Mouse (Mus musculus): ENCODE measurements around the gene Igsf9b.

The Igsf9b gene

GRCm38 (mm10) chr9:27336962-27337636 is 38.1 kb downstream of the Igsf9b start:
- DNase-seq: no peak

- no peak for DNase-seq
Measured at GRCm38 (mm10) chr9:27339168-27339567, 40.2 kb downstream of the Igsf9b start.

- DNase-seq: no peak
Measured at GRCm38 (mm10) chr9:27346541-27347269, 47.7 kb downstream of the Igsf9b start.

GRCm38 (mm10) chr9:27353082-27353481 is 54.1 kb downstream of the Igsf9b start:
- DNase-seq: no peak

GRCm38 (mm10) chr9:27357893-27358292 is 58.9 kb downstream of the Igsf9b start:
- DNase-seq: no peak

GRCm38 (mm10) chr9:27367231-27367630 is 68.2 kb downstream of the Igsf9b start:
- DNase-seq: peak; percentile 14

- DNase-seq: peak; percentile 11
Measured at GRCm38 (mm10) chr9:27369108-27369507, 70.1 kb downstream of the Igsf9b start.

- no peak for DNase-seq
Measured at GRCm38 (mm10) chr9:27375746-27376145, 76.7 kb downstream of the Igsf9b start.

- DNase-seq: no peak
Measured at GRCm38 (mm10) chr9:27386951-27387350, 87.9 kb downstream of the Igsf9b start.

- DNase-seq: no peak
Measured at GRCm38 (mm10) chr9:27396500-27396899, 97.5 kb downstream of the Igsf9b start, which contains the start of gene Spata19. Spata19 (plus strand) TSS chr9:27396800.

GRCm38 (mm10) chr9:27401169-27401568 is 102.2 kb downstream of the Igsf9b start:
- DNase-seq: no peak
